Mouse (Mus musculus) embryonic facial prominence, embryonic 12.5 days (tissue): ENCODE results near the gene Nat8f7. TPM values are rescaled to one million over a fixed set of nuclear protein-coding genes. Genes with fewer than 3 reads are reported as not detected.
"Not testable (repeated sequence)": the region's sequence is repeated elsewhere in the genome, so short reads cannot be mapped to it uniquely, and the experiment has no call there.

Experiments
- ATAC-seq: fragments of 200-750 bp; cut with Nextera tagmentation; 2 replicates; pipeline ENCODE4 v1.8.0; 2017; ENCODE audit not compliant: insufficient number of reproducible peaks, insufficient read depth, low FRiP score, low TSS enrichment
- H3K27ac ChIP-seq: fragments of 300-500 bp; sonication (generic); 2 replicates; pipeline ENCODE4 v1.5.1; 2016; ENCODE audit warnings: mild to moderate bottlenecking
- H3K27me3 ChIP-seq: fragments of 300-500 bp; sonication (generic); 2 replicates; pipeline ENCODE4 v1.6.1; 2016; ENCODE audit warnings: mild to moderate bottlenecking, moderate library complexity
- H3K36me3 ChIP-seq: fragments of 300-500 bp; sonication (generic); 2 replicates; pipeline ENCODE4 v1.6.1; 2016; ENCODE audit warnings: mild to moderate bottlenecking
- H3K4me1 ChIP-seq: fragments of 300-500 bp; sonication (generic); 2 replicates; pipeline ENCODE4 v1.6.1; 2016
- H3K4me2 ChIP-seq: fragments of 300-500 bp; sonication (generic); replicated peaks from 2 replicates; pipeline ENCODE4 v1.6.1; 2016; ENCODE audit warnings: mild to moderate bottlenecking, moderate library complexity
- H3K4me3 ChIP-seq: fragments of 300-500 bp; sonication (generic); 2 replicates; pipeline ENCODE4 v1.5.1; 2016; ENCODE audit warnings: mild to moderate bottlenecking
- H3K9ac ChIP-seq: fragments of 300-500 bp; sonication (generic); 2 replicates; pipeline ENCODE4 v1.6.1; 2016; ENCODE audit warnings: mild to moderate bottlenecking, moderate library complexity
- H3K9me3 ChIP-seq: fragments of 300-500 bp; sonication (generic); 2 replicates; pipeline ENCODE4 v1.6.1; 2016; ENCODE audit warnings: mild to moderate bottlenecking, moderate library complexity
- WGBS: fragments of 180-500 bp; shearing (Covaris S2); methylation state at CpG from one replicate; pipeline ENCODE4 v1.1.7; 2016; 5-methylcytosine and 5-hydroxymethylcytosine counted together
- microRNA-seq: library from miRNA; unstranded; fragments of <30 nt; microRNA quantifications from one replicate; pipeline ENCODE4, GENCODE M21; 2017
- polyA plus RNA-seq: library from polyadenylated mRNA; unstranded; fragments of >200 nt; fragmentation: Nextera tagmentation; extraction: Ambion mirVana; gene quantifications from 2 replicates; pipeline ENCODE4 v1.2.1, GENCODE M21; 2016

Nat8f7 gene
- polyA plus RNA-seq = not detected in 2 replicates

- not testable (repeated sequence) for H3K4me1 ChIP-seq, ATAC-seq, H3K9me3 ChIP-seq, H3K27me3 ChIP-seq, H3K4me3 ChIP-seq, H3K9ac ChIP-seq, H3K36me3 ChIP-seq, H3K4me2 ChIP-seq, H3K27ac ChIP-seq
- 79% methylated on average over 10 of the region's 10 CpGs for WGBS
Measured at GRCm38 (mm10) chr6:85713105-85713504, at the start of gene Nat8f7. Gene Nat8f7 (minus strand): TSS chr6:85713205.

GRCm38 (mm10) chr6:85762678-85763077, 49.7 kb upstream of the Nat8f7 start:
- not testable (repeated sequence) for H3K4me1 ChIP-seq, H3K4me3 ChIP-seq, H3K4me2 ChIP-seq, H3K36me3 ChIP-seq, H3K9me3 ChIP-seq, ATAC-seq, H3K27me3 ChIP-seq, H3K27ac ChIP-seq, H3K9ac ChIP-seq
- 90% methylated on average over 2 of the region's 2 CpGs for WGBS

GRCm38 (mm10) chr6:85755705-85756249, 42.8 kb upstream of the Nat8f7 start:
- H3K36me3 ChIP-seq, H3K9me3 ChIP-seq, H3K27me3 ChIP-seq, H3K4me1 ChIP-seq, H3K4me3 ChIP-seq, H3K4me2 ChIP-seq, H3K27ac ChIP-seq, ATAC-seq, H3K9ac ChIP-seq: not testable (repeated sequence)
- 61% methylated on average over 4 of the region's 6 CpGs for WGBS

GRCm38 (mm10) chr6:85709607-85710006, 3.4 kb downstream of the Nat8f7 start:
- not testable (repeated sequence) for H3K4me1 ChIP-seq, H3K9ac ChIP-seq, H3K4me2 ChIP-seq, H3K27me3 ChIP-seq, H3K27ac ChIP-seq, H3K9me3 ChIP-seq, H3K36me3 ChIP-seq, H3K4me3 ChIP-seq, ATAC-seq
- 57% methylated on average over 1 of the region's 1 CpGs for WGBS

- H3K9me3 ChIP-seq, H3K4me2 ChIP-seq, ATAC-seq, H3K9ac ChIP-seq, H3K27ac ChIP-seq, H3K4me1 ChIP-seq, H3K4me3 ChIP-seq, H3K36me3 ChIP-seq, H3K27me3 ChIP-seq: not testable (repeated sequence)
- WGBS = 92% methylated on average over 5 of the region's 5 CpGs
Measured at GRCm38 (mm10) chr6:85709206-85709605, 3.8 kb downstream of the Nat8f7 start.

GRCm38 (mm10) chr6:85701943-85702342, 11.1 kb downstream of the Nat8f7 start:
- not testable (repeated sequence) for H3K4me1 ChIP-seq, H3K4me3 ChIP-seq, H3K9ac ChIP-seq, H3K9me3 ChIP-seq, H3K4me2 ChIP-seq, H3K27me3 ChIP-seq, H3K27ac ChIP-seq, H3K36me3 ChIP-seq, ATAC-seq
- 87% methylated on average over 2 of the region's 4 CpGs for WGBS

Small RNA genes lying within 50 kb of the gene (microRNA-seq; reads per million reads assigned to microRNA genes)
- gene Gm27317 = not detected

Other genes starting within 250 kb of the Nat8f7 start
- gene Fbxo41, start 210.2 kb downstream of the Nat8f7 start, polyA plus RNA-seq = 0.82 and 0.83 TPM in 2 replicates
- not detected in 2 replicates for gene Egr4, start 199.6 kb downstream of the Nat8f7 start, polyA plus RNA-seq
- gene Alms1, start 125.7 kb downstream of the Nat8f7 start, polyA plus RNA-seq = 8.5 and 8.7 TPM in 2 replicates
- 0.10 and 0.23 TPM in 2 replicates for gene Nat8f3, start 52.5 kb upstream of the Nat8f7 start, polyA plus RNA-seq
- gene Nat8f6, start 107.7 kb upstream of the Nat8f7 start, polyA plus RNA-seq = not detected in 2 replicates
- gene Nat8f5, start 107.8 kb upstream of the Nat8f7 start, polyA plus RNA-seq = not detected in 2 replicates
- not detected in 2 replicates for gene Nat8, start 118.9 kb upstream of the Nat8f7 start, polyA plus RNA-seq
- not detected in 2 replicates for gene Nat8f2, start 156.0 kb upstream of the Nat8f7 start, polyA plus RNA-seq
- gene Nat8f4, start 191.7 kb upstream of the Nat8f7 start, polyA plus RNA-seq = 3.5 and 3.6 TPM in 2 replicates
- gene Tprkb, start 198.7 kb upstream of the Nat8f7 start, polyA plus RNA-seq = 38.9 and 41.3 TPM in 2 replicates
- 7.2 and 8.3 TPM in 2 replicates for gene Nat8f1, start 202.5 kb upstream of the Nat8f7 start, polyA plus RNA-seq
- gene Dusp11, start 248.5 kb upstream of the Nat8f7 start, polyA plus RNA-seq = 51.3 and 51.4 TPM in 2 replicates